In the genomic region with DNA sequence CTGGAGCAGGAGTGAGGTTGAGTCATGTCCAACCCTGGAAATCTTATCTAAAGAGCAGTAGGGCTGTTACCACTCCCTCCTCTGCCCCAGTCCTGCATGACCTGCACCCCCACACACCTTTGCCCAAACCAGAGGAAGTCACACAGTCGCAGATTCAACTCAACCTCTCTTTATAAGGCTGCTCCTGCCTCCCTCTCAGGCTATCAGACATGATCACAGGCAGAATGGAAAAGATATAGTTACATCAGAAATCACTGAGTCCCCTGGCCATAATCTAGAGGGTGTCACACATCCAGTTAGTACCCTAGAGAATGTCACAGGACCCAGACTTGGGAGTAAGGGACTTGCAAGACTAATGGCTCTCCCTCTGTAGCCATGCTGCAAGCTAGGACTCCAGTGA, we compare ENCODE assay signal across 25 mouse cellular contexts.
"Had no signal": no experiment of that assay in that cellular context is flagged by ENCODE, and none has a peak within 500 bp of the region (broad histone marks: within the 10 kb centered on the region; RNA-seq: fewer than 3 reads in every experiment).

No protein-coding gene starts in this region.

- DNase-seq: cerebellum, adult 9-11 months; cerebellum, postnatal 10 days; cerebellum, postnatal 14 days; cerebellum, postnatal 25 days; cerebellum, postnatal 36 days; embryo, embryonic 11 days; forebrain, postnatal 0 days; gastrocnemius, adult 2 months; gastrocnemius, postnatal 10 days; gastrocnemius, postnatal 14 days; gastrocnemius, postnatal 25 days; gastrocnemius, postnatal 36 days; heart, adult 11 months; heart, adult 18-20 months; heart, adult 2 months had no signal

- H3K36me3 ChIP-seq: embryonic facial prominence, embryonic 10.5 days; embryonic facial prominence, embryonic 12.5 days; embryonic facial prominence, embryonic 13.5 days; embryonic facial prominence, embryonic 15.5 days; forebrain, embryonic 10.5 days; forebrain, embryonic 12.5 days; forebrain, embryonic 15.5 days; heart, embryonic 10.5 days had no signal

- H3K4me3 ChIP-seq: embryonic facial prominence, embryonic 10.5 days; embryonic facial prominence, embryonic 12.5 days; embryonic facial prominence, embryonic 13.5 days; embryonic facial prominence, embryonic 15.5 days; erythroblast, embryonic 14.5 days; forebrain, embryonic 10.5 days; forebrain, embryonic 12.5 days; forebrain, embryonic 13.5 days; forebrain, embryonic 15.5 days; gastrocnemius, adult 2 months; heart, adult 2 months; heart, embryonic 10.5 days had no signal

- H3K9me3 ChIP-seq: embryonic facial prominence, embryonic 10.5 days; embryonic facial prominence, embryonic 12.5 days; embryonic facial prominence, embryonic 13.5 days; embryonic facial prominence, embryonic 15.5 days; forebrain, embryonic 10.5 days; forebrain, embryonic 12.5 days; forebrain, embryonic 13.5 days; forebrain, embryonic 15.5 days; heart, embryonic 10.5 days had no signal

- H3K9ac ChIP-seq: embryonic facial prominence, embryonic 12.5 days; embryonic facial prominence, embryonic 13.5 days; embryonic facial prominence, embryonic 15.5 days; forebrain, embryonic 12.5 days; forebrain, embryonic 13.5 days; forebrain, embryonic 15.5 days; forebrain, postnatal 0 days had no signal

- H3K27me3 ChIP-seq: embryonic facial prominence, embryonic 12.5 days; embryonic facial prominence, embryonic 13.5 days; embryonic facial prominence, embryonic 15.5 days; forebrain, embryonic 12.5 days; forebrain, embryonic 13.5 days; forebrain, embryonic 15.5 days had no signal

- H3K27ac ChIP-seq: embryonic facial prominence, embryonic 10.5 days; embryonic facial prominence, embryonic 12.5 days; embryonic facial prominence, embryonic 13.5 days; embryonic facial prominence, embryonic 15.5 days; forebrain, embryonic 10.5 days; forebrain, embryonic 12.5 days; forebrain, embryonic 13.5 days; forebrain, embryonic 15.5 days; gastrocnemius, adult 2 months; heart, adult 2 months; heart, embryonic 10.5 days had no signal

- H3K4me1 ChIP-seq: embryonic facial prominence, embryonic 10.5 days; embryonic facial prominence, embryonic 12.5 days; embryonic facial prominence, embryonic 13.5 days; embryonic facial prominence, embryonic 15.5 days; forebrain, embryonic 10.5 days; forebrain, embryonic 12.5 days; forebrain, embryonic 13.5 days; forebrain, embryonic 15.5 days; heart, embryonic 10.5 days had no signal
